Mouse (Mus musculus): ENCODE measurements around the gene Ppp6r2. TPM values are rescaled to one million over a fixed set of nuclear protein-coding genes. Genes with fewer than 3 reads are reported as not detected.

Gene Ppp6r2
- total and polyA plus RNA-seq, 2 experiments from 2014 or later: 27.7 to 98.4 TPM

DNA sequence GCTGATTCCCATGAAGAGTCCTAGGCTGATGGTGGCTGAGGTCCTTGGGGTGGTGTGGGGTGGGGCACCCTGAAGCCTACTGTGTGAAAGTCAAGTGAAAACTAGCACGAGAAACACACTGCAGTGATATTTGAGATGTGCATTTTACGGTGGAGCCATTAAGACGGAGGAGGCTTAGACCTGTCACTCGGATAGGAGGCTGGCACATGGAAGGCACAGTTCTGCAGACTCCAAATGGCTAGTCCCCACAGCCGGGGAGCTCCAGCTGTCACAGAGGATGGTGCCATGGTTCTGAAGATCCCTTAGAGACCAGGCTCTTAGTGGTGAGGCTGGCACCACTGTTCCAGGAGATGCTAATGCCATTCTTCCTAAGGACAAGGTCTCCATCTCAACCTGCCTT lies 28.5 kb upstream of the Ppp6r2 start:
- Histone ChIP-seq H3K4me1 (ENCODE audit: control insufficient read depth, insufficient read depth) (peaks cover 34% of the 10 kb centered on the region), H3K9ac (replicated peaks; ENCODE audit: low read depth, low read length) (no peak overlapping the region)
- 62% methylated on average over 5 of the region's 5 CpGs for WGBS

DNA sequence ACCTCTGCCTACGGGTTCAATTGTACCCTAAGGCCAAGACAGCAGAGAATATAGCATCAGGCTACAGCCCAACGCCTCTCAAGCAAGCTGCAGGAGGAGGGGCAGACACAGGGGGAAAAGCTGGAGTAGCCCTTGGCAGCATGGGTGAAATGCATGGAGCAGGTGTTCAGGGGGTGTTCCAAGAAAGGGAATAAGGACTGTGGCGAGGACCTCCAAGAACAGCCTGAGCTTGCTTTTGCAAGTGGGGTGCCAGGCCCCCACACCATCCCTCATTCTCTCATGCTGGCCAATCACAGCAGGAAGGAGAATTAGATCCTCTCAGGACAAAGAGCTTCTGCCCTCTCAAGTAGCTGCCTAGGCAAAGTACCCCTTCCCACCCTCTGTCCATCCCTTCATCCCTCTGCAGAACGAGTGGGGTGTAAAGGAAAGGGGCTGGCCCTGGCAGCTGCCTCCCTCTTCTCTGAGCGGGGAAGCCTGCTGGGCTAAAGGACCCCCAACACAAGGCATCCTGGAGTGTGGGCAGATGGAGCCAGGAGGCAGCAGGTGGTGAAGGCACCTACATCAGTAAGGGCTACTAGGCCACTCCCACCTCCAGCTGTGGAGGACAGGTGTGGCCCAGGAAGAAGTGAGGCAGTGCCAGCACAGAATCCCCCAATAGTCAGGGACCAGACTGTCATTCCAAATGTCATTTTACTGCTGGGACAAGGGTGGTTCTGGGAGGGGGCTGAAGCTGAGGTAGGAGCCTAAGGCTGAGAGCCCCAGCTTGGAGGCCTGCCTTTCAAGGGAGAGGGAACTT lies 27.0 kb upstream of the Ppp6r2 start:
- ATAC-seq (ENCODE audit: insufficient read depth, low read depth): no peak
- DNase-seq (ENCODE audit: low spot score): no peak
- WGBS: 71% methylated on average over 5 of the region's 5 CpGs
- Histone ChIP-seq H3K9ac (replicated peaks; ENCODE audit: low read depth, low read length) (no peak overlapping the region), H3K27ac (ENCODE audit: low read depth) (no peak overlapping the region), H3K9me3 (replicated peaks; ENCODE audit: control insufficient read depth, low read length) (no peaks in the 10 kb centered on the region), H3K4me2 (ENCODE audit: low read depth, low read length) (no peak overlapping the region), H3K27me3 (ENCODE audit: control insufficient read depth, insufficient read depth, low read length) (no peaks in the 10 kb centered on the region), H3K36me3 (replicated peaks; ENCODE audit: control insufficient read depth, insufficient read depth, low read length) (0 out of 2 replicates have a peak, but pooled peaks cover 11% of the 10 kb centered on the region), H3K4me3 (ENCODE audit: low read depth, low read length) (no peak overlapping the region), H3K4me1 (ENCODE audit: control insufficient read depth, insufficient read depth) (peaks cover 19% of the 10 kb centered on the region)
- no peak for TF ChIP-seq EP300 (IDR thresholded peaks at IDR 0.05; ENCODE audit: low read depth)

More for the DNA sequence above, 28.5 kb upstream of the Ppp6r2 start:
- no peaks in the 10 kb centered on the region for H3K9me3 ChIP-seq (replicated peaks; ENCODE audit: control insufficient read depth, low read length)
- no peak for TF ChIP-seq EP300 (IDR thresholded peaks at IDR 0.05; ENCODE audit: low read depth)
- TF ChIP-seq CTCF (IDR thresholded peaks at IDR 0.05; ENCODE audit: low read depth): no peak
- no peak for DNase-seq (ENCODE audit: low spot score)
- no peaks in the 10 kb centered on the region for H3K27me3 ChIP-seq (ENCODE audit: control insufficient read depth, insufficient read depth, low read length)
- H3K4me3 ChIP-seq (ENCODE audit: low read depth, low read length): no peak overlapping the region
- H3K27ac ChIP-seq (ENCODE audit: low read depth): peak overlapping the region; percentile 96
- no peak for ATAC-seq (ENCODE audit: insufficient read depth, low read depth)
- H3K36me3 ChIP-seq (replicated peaks; ENCODE audit: control insufficient read depth, insufficient read depth, low read length): 0 out of 2 replicates have a peak, but pooled peaks cover 9% of the 10 kb centered on the region
- no peak overlapping the region for H3K4me2 ChIP-seq (ENCODE audit: low read depth, low read length)

DNA sequence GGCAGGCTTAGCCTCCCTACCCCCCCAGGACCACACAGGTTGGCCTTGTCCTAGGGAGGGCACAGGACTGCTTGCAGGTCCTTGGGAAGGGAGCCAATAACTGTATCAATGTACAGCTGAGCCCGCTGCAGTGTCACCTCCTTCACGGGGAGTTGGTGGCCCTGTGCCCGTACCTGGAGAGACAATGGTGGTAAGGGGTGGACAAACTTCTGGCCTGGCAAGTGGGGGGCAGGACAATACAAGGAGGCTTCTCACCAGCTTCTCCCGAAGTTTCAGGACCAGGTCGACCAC lies 26.5 kb upstream of the Ppp6r2 start:
- no peaks in the 10 kb centered on the region for H3K9me3 ChIP-seq (replicated peaks; ENCODE audit: control insufficient read depth, low read length)
- no peaks in the 10 kb centered on the region for H3K27me3 ChIP-seq (ENCODE audit: control insufficient read depth, insufficient read depth, low read length)
- peaks cover 18% of the 10 kb centered on the region for H3K4me1 ChIP-seq (ENCODE audit: control insufficient read depth, insufficient read depth)
- no peak overlapping the region for H3K27ac ChIP-seq (ENCODE audit: low read depth)
- ATAC-seq (ENCODE audit: insufficient read depth, low read depth) (no peak), DNase-seq (ENCODE audit: low spot score) (no peak)
- H3K4me2 ChIP-seq (ENCODE audit: low read depth, low read length): no peak overlapping the region
- 79% methylated on average over 5 of the region's 5 CpGs for WGBS
- H3K4me3 ChIP-seq (ENCODE audit: low read depth, low read length): no peak overlapping the region
- no peak overlapping the region for H3K9ac ChIP-seq (replicated peaks; ENCODE audit: low read depth, low read length)
- no peak for TF ChIP-seq EP300 (IDR thresholded peaks at IDR 0.05; ENCODE audit: low read depth)
- no peak for TF ChIP-seq CTCF (IDR thresholded peaks at IDR 0.05; ENCODE audit: low read depth)
- peaks cover 17% of the 10 kb centered on the region; the same call in 1 of the 2 replicates for H3K36me3 ChIP-seq (replicated peaks; ENCODE audit: control insufficient read depth, insufficient read depth, low read length)

- Histone ChIP-seq H3K27ac (ENCODE audit: low read depth) (peak overlapping the region; percentile 97), H3K27me3 (ENCODE audit: control insufficient read depth, insufficient read depth, low read length) (no peaks in the 10 kb centered on the region), H3K9ac (replicated peaks; ENCODE audit: low read depth, low read length) (peak overlapping the region; percentile 85), H3K36me3 (replicated peaks; ENCODE audit: control insufficient read depth, insufficient read depth, low read length) (0 out of 2 replicates have a peak, but pooled peaks cover 4% of the 10 kb centered on the region), H3K4me3 (ENCODE audit: low read depth, low read length) (peak overlapping the region; percentile 83), H3K9me3 (replicated peaks; ENCODE audit: control insufficient read depth, low read length) (no peaks in the 10 kb centered on the region), H3K4me1 (ENCODE audit: control insufficient read depth, insufficient read depth) (peaks cover 14% of the 10 kb centered on the region; the same call in 1 of the 2 replicates), H3K4me2 (ENCODE audit: low read depth, low read length) (peak overlapping the region; percentile 81)
- DNase-seq (ENCODE audit: low spot score) (no peak), ATAC-seq (ENCODE audit: insufficient read depth, low read depth) (no peak)
- WGBS: 40% methylated on average over 6 of the region's 6 CpGs
- TF ChIP-seq CTCF (IDR thresholded peaks at IDR 0.05; ENCODE audit: low read depth): no peak
- TF ChIP-seq EP300 (IDR thresholded peaks at IDR 0.05; ENCODE audit: low read depth): no peak
These were observed 16.1 kb upstream of the Ppp6r2 start for GRCm38 (mm10) chr15:89195261-89195681.

DNA sequence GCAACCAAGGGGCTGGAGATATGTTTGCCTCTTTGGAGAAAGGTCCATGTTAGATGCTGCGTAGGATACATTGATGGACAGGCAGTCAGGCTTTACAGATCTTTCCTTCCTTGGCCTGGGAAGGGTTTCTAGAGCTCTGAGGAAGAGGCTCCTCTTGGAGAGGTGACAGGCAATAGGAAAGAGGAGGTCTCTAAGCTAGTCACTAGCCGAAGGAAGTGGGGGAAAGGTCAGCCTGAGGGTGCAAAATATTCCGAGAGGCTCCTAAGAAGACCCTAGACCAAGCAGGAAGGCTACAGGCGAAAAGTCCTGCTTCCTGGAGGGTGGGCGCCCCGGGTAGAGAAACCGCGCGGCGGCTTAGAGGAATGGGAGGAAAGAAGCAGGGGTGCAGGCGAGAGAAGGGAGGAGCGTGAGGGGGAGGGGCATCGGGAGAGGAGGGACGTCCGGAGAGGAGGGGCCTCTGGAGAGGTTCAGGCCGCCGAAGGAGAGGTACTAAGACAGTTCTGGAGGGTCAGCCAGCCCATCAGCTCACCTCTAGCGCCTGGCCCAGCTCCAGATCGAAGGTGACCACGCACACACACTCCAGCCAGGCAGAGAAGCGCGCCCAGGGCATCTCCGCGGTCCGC lies 15.6 kb upstream of the Ppp6r2 start:
- ATAC-seq (ENCODE audit: insufficient read depth, low read depth): peak; percentile 91
- no peak for TF ChIP-seq CTCF (IDR thresholded peaks at IDR 0.05; ENCODE audit: low read depth)
- no peak for TF ChIP-seq EP300 (IDR thresholded peaks at IDR 0.05; ENCODE audit: low read depth)
- Histone ChIP-seq H3K27me3 (ENCODE audit: control insufficient read depth, insufficient read depth, low read length) (no peaks in the 10 kb centered on the region), H3K4me1 (ENCODE audit: control insufficient read depth, insufficient read depth) (peaks cover 14% of the 10 kb centered on the region; the same call in 1 of the 2 replicates), H3K27ac (ENCODE audit: low read depth) (peak overlapping the region; percentile 97), H3K4me3 (ENCODE audit: low read depth, low read length) (peak overlapping the region; percentile 83), H3K9me3 (replicated peaks; ENCODE audit: control insufficient read depth, low read length) (no peaks in the 10 kb centered on the region), H3K9ac (replicated peaks; ENCODE audit: low read depth, low read length) (peak overlapping the region; percentile 85), H3K4me2 (ENCODE audit: low read depth, low read length) (peak overlapping the region; percentile 81), H3K36me3 (replicated peaks; ENCODE audit: control insufficient read depth, insufficient read depth, low read length) (0 out of 2 replicates have a peak, but pooled peaks cover 3% of the 10 kb centered on the region)
- peak; percentile 93 for DNase-seq (ENCODE audit: low spot score)
- under 1% methylated on average over 22 of the region's 25 CpGs for WGBS

Data from heart, postnatal 0 days (tissue).